Mouse (Mus musculus): ENCODE results near the gene Zfp12. TPM values are rescaled to one million over a fixed set of nuclear protein-coding genes. Genes with fewer than 3 reads are reported as not detected.
A peak's percentile ranks its signal among the peaks of the same experiment; 100 is the strongest.

Zfp12 gene
- total and polyA plus RNA-seq, 2 experiments: 4.6 to 6.4 TPM

GRCm38 (mm10) chr5:143205015-143205414 lies 29.9 kb upstream of the Zfp12 start:
- Histone ChIP-seq H3K4me3 (ENCODE audit: insufficient read depth, low read depth, low read length) (no peak overlapping the region), H3K27ac (replicated peaks; ENCODE audit: insufficient read depth, low read depth, low read length) (no peak overlapping the region), H3K4me1 (ENCODE audit: control insufficient read depth, insufficient read depth, low read length) (no peaks in the 10 kb centered on the region), H3K36me3 (ENCODE audit: control insufficient read depth, insufficient read depth, low read length) (no peaks in the 10 kb centered on the region; the same call in 1 of the 2 replicates), H3K27me3 (ENCODE audit: control insufficient read depth, insufficient read depth, low read length) (no peaks in the 10 kb centered on the region), H3K9ac (ENCODE audit: low read depth, low read length) (no peak overlapping the region), H3K79me2 (ENCODE audit: control insufficient read depth, insufficient read depth, low read length) (no peaks in the 10 kb centered on the region)
- WGBS: 81% methylated on average over 3 of the region's 3 CpGs
- peak; percentile 50 for TF ChIP-seq CTCF (IDR thresholded peaks at IDR 0.05; ENCODE audit: low read depth, low read length)
- TF ChIP-seq POLR2A (IDR thresholded peaks at IDR 0.05; ENCODE audit: extremely low read depth, insufficient read depth, low read length): no peak
- DNase-seq (ENCODE audit: extremely low read depth, low read depth, low spot score): no peak

- DNase-seq (ENCODE audit: extremely low read depth, low read depth, low spot score): no peak
- no peaks in the 10 kb centered on the region for H3K27me3 ChIP-seq (ENCODE audit: control insufficient read depth, insufficient read depth, low read length)
- H3K79me2 ChIP-seq (ENCODE audit: control insufficient read depth, insufficient read depth, low read length): no peaks in the 10 kb centered on the region
- H3K4me1 ChIP-seq (ENCODE audit: control insufficient read depth, insufficient read depth, low read length): no peaks in the 10 kb centered on the region
- no peak for TF ChIP-seq POLR2A (IDR thresholded peaks at IDR 0.05; ENCODE audit: extremely low read depth, insufficient read depth, low read length)
- 72% methylated on average over 2 of the region's 2 CpGs for WGBS
- no peak overlapping the region for H3K9ac ChIP-seq (ENCODE audit: low read depth, low read length)
- H3K27ac ChIP-seq (replicated peaks; ENCODE audit: insufficient read depth, low read depth, low read length): no peak overlapping the region
- H3K36me3 ChIP-seq (ENCODE audit: control insufficient read depth, insufficient read depth, low read length): no peaks in the 10 kb centered on the region
- H3K4me3 ChIP-seq (ENCODE audit: insufficient read depth, low read depth, low read length): no peak overlapping the region
Observed at GRCm38 (mm10) chr5:143213832-143214231, 21.1 kb upstream of the Zfp12 start.

DNA sequence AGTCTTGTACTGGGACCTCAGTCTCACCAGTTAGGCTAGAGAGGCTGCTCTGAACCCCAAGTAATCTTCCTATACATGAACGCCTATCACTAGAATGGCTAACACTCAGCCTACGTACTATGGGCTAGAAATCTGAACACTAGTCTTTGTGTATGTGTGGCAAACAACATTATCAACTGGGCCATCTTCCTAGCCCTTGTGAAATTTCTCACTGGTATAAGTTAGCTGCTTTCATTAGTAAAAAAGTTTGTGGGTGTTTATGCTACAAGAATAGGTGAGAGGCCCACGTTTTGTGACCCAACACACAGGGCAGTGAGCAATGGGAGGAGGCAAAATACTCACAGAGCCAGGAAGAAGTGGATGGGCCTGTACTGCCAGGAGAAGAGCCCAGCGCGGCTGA lies 14.0 kb upstream of the Zfp12 start:
- H3K4me3 ChIP-seq (ENCODE audit: insufficient read depth, low read depth, low read length): no peak overlapping the region
- WGBS: 82% methylated on average over 5 of the region's 5 CpGs
- H3K4me1 ChIP-seq (ENCODE audit: control insufficient read depth, insufficient read depth, low read length): no peaks in the 10 kb centered on the region
- H3K27ac ChIP-seq (replicated peaks; ENCODE audit: insufficient read depth, low read depth, low read length): no peak overlapping the region
- H3K27me3 ChIP-seq (ENCODE audit: control insufficient read depth, insufficient read depth, low read length): no peaks in the 10 kb centered on the region
- no peak for DNase-seq (ENCODE audit: extremely low read depth, low read depth, low spot score)
- H3K79me2 ChIP-seq (ENCODE audit: control insufficient read depth, insufficient read depth, low read length): no peaks in the 10 kb centered on the region
- no peaks in the 10 kb centered on the region for H3K36me3 ChIP-seq (ENCODE audit: control insufficient read depth, insufficient read depth, low read length)
- TF ChIP-seq CTCF (IDR thresholded peaks at IDR 0.05; ENCODE audit: low read depth, low read length): no peak
- no peak for TF ChIP-seq POLR2A (IDR thresholded peaks at IDR 0.05; ENCODE audit: extremely low read depth, insufficient read depth, low read length)
- no peak overlapping the region for H3K9ac ChIP-seq (ENCODE audit: low read depth, low read length)

GRCm38 (mm10) chr5:143222287-143222686 lies 12.7 kb upstream of the Zfp12 start:
- Histone ChIP-seq H3K27me3 (ENCODE audit: control insufficient read depth, insufficient read depth, low read length) (no peaks in the 10 kb centered on the region), H3K79me2 (ENCODE audit: control insufficient read depth, insufficient read depth, low read length) (no peaks in the 10 kb centered on the region), H3K27ac (replicated peaks; ENCODE audit: insufficient read depth, low read depth, low read length) (no peak overlapping the region), H3K4me1 (ENCODE audit: control insufficient read depth, insufficient read depth, low read length) (no peaks in the 10 kb centered on the region), H3K4me3 (ENCODE audit: insufficient read depth, low read depth, low read length) (no peak overlapping the region), H3K36me3 (ENCODE audit: control insufficient read depth, insufficient read depth, low read length) (no peaks in the 10 kb centered on the region), H3K9ac (ENCODE audit: low read depth, low read length) (no peak overlapping the region)
- TF ChIP-seq CTCF (IDR thresholded peaks at IDR 0.05; ENCODE audit: low read depth, low read length) (no peak), POLR2A (IDR thresholded peaks at IDR 0.05; ENCODE audit: extremely low read depth, insufficient read depth, low read length) (no peak)
- 89% methylated on average over 1 of the region's 1 CpGs for WGBS
- no peak for DNase-seq (ENCODE audit: extremely low read depth, low read depth, low spot score)

GRCm38 (mm10) chr5:143226790-143227189 lies 8.2 kb upstream of the Zfp12 start, which contains the start of gene Spdye4a:
Gene Spdye4a, minus strand, starts transcription at chr5:143226890.
- H3K4me1 ChIP-seq (ENCODE audit: control insufficient read depth, insufficient read depth, low read length): no peaks in the 10 kb centered on the region
- DNase-seq (ENCODE audit: extremely low read depth, low read depth, low spot score): no peak
- no peaks in the 10 kb centered on the region for H3K79me2 ChIP-seq (ENCODE audit: control insufficient read depth, insufficient read depth, low read length)
- H3K27me3 ChIP-seq (ENCODE audit: control insufficient read depth, insufficient read depth, low read length): no peaks in the 10 kb centered on the region
- TF ChIP-seq CTCF (IDR thresholded peaks at IDR 0.05; ENCODE audit: low read depth, low read length) (no peak), POLR2A (IDR thresholded peaks at IDR 0.05; ENCODE audit: extremely low read depth, insufficient read depth, low read length) (no peak)
- H3K27ac ChIP-seq (replicated peaks; ENCODE audit: insufficient read depth, low read depth, low read length): no peak within 1 kb of the TSS
- no peaks in the 10 kb centered on the region for H3K36me3 ChIP-seq (ENCODE audit: control insufficient read depth, insufficient read depth, low read length)
- H3K4me3 ChIP-seq (ENCODE audit: insufficient read depth, low read depth, low read length): no peak within 1 kb of the TSS
- 82% methylated on average over 3 of the region's 3 CpGs for WGBS
- no peak within 1 kb of the TSS for H3K9ac ChIP-seq (ENCODE audit: low read depth, low read length)

GRCm38 (mm10) chr5:143236036-143236435 lies 1.1 kb downstream of the Zfp12 start:
- Histone ChIP-seq H3K27ac (replicated peaks; ENCODE audit: insufficient read depth, low read depth, low read length) (no peak overlapping the region), H3K27me3 (ENCODE audit: control insufficient read depth, insufficient read depth, low read length) (no peaks in the 10 kb centered on the region), H3K36me3 (ENCODE audit: control insufficient read depth, insufficient read depth, low read length) (peaks cover 22% of the 10 kb centered on the region), H3K79me2 (ENCODE audit: control insufficient read depth, insufficient read depth, low read length) (no peaks in the 10 kb centered on the region; the same call in 1 of the 2 replicates), H3K4me1 (ENCODE audit: control insufficient read depth, insufficient read depth, low read length) (peaks cover 8% of the 10 kb centered on the region; the same call in 1 of the 2 replicates), H3K9ac (ENCODE audit: low read depth, low read length) (no peak overlapping the region), H3K4me3 (ENCODE audit: insufficient read depth, low read depth, low read length) (no peak overlapping the region)
- no peak for TF ChIP-seq CTCF (IDR thresholded peaks at IDR 0.05; ENCODE audit: low read depth, low read length)
- no peak for TF ChIP-seq POLR2A (IDR thresholded peaks at IDR 0.05; ENCODE audit: extremely low read depth, insufficient read depth, low read length)
- 52% methylated on average over 9 of the region's 9 CpGs for WGBS
- DNase-seq (ENCODE audit: extremely low read depth, low read depth, low spot score): no peak

All from liver, adult 2 months (tissue).